Mouse (Mus musculus) R1 (cell line): Measurements from ENCODE around the gene Degs1.
A peak's percentile ranks its signal among the peaks of the same experiment; 100 is the strongest.

ENCODE experiments used
- DNase-seq: peaks from one replicate; pipeline ENCODE4 v3.0.0-alpha.2; 2018; ENCODE audit warnings: low read depth, low spot score

Degs1 gene

GRCm38 (mm10) chr1:182281251-182281711 is 1.3 kb downstream of the Degs1 start:
- no peak for DNase-seq

GRCm38 (mm10) chr1:182280577-182280976 is 2.0 kb downstream of the Degs1 start:
- no peak for DNase-seq

- no peak for DNase-seq
Measured at GRCm38 (mm10) chr1:182280046-182280445, 2.6 kb downstream of the Degs1 start.

- DNase-seq = no peak
Measured at GRCm38 (mm10) chr1:182279436-182279835, 3.2 kb downstream of the Degs1 start.

GRCm38 (mm10) chr1:182275109-182275508 is 7.5 kb downstream of the Degs1 start:
- no peak for DNase-seq

- DNase-seq = peak; percentile 73
Measured at GRCm38 (mm10) chr1:182271632-182272031, 11.0 kb downstream of the Degs1 start.

GRCm38 (mm10) chr1:182271130-182271529 is 11.5 kb downstream of the Degs1 start:
- peak; percentile 92 for DNase-seq

- no peak for DNase-seq
Measured at GRCm38 (mm10) chr1:182268317-182268716, 14.3 kb downstream of the Degs1 start.

- DNase-seq = no peak
Measured at GRCm38 (mm10) chr1:182266028-182266525, 16.5 kb downstream of the Degs1 start.

GRCm38 (mm10) chr1:182256041-182256680 is 26.4 kb downstream of the Degs1 start:
- DNase-seq = no peak

- no peak for DNase-seq
Measured at GRCm38 (mm10) chr1:182255031-182255430, 27.6 kb downstream of the Degs1 start.

- DNase-seq = no peak
Measured at GRCm38 (mm10) chr1:182254618-182255017, 28.0 kb downstream of the Degs1 start.

GRCm38 (mm10) chr1:182253756-182254534 is 28.7 kb downstream of the Degs1 start:
- DNase-seq = no peak

- no peak for DNase-seq
Measured at GRCm38 (mm10) chr1:182252534-182253171, 30.0 kb downstream of the Degs1 start.

GRCm38 (mm10) chr1:182250734-182251133 is 31.9 kb downstream of the Degs1 start:
- DNase-seq = no peak

GRCm38 (mm10) chr1:182249298-182249697 is 33.3 kb downstream of the Degs1 start:
- DNase-seq = no peak

- DNase-seq = no peak
Measured at GRCm38 (mm10) chr1:182245003-182245402, 37.6 kb downstream of the Degs1 start.

GRCm38 (mm10) chr1:182238056-182238703 is 44.4 kb downstream of the Degs1 start:
- no peak for DNase-seq

GRCm38 (mm10) chr1:182237386-182237785 is 45.2 kb downstream of the Degs1 start:
- DNase-seq = no peak

GRCm38 (mm10) chr1:182235174-182235573 is 47.4 kb downstream of the Degs1 start:
- DNase-seq = no peak

GRCm38 (mm10) chr1:182229381-182229780 is 53.2 kb downstream of the Degs1 start:
- DNase-seq = no peak
